18 mouse cellular contexts compared by ENCODE assay signal in the genomic region with DNA sequence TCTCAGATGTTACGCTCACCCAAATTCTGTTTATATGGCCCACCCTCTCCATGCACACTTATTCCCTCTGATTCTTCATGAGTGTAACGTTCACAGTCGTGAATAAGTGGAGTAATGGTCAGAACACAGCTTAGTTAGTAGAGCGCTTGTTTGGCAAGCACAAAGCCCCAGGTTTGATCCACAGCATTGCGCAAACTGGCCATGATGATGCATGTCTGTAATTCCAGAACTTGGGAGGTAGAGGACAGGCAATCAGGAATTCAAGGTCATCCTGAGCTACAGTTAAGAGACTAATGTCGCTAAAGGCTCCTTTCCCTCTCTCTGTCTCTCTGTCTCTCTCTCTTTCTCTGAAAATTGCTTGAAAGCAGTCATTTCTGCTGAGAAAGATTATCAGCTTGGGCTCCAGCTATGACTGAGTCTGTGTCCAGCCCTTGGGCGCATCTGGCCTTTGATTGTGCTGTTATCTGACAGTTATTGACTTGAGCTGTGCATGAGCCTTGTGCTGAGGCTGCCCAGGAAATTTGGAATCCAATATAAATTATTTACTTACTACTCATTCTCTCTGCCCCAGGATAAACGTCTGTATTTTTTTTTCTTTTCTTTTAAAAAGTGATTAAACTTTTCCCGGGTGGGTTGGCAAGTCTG. TPM values are rescaled to one million over a fixed set of nuclear protein-coding genes. Genes with fewer than 3 reads are reported as not detected.
DNase-seq lines count a peak whose midpoint lies in the region; ATAC-seq and TF ChIP-seq lines count a peak whose summit lies in the region.
"Had no signal": no experiment of that assay in that cellular context is flagged by ENCODE, and none has a peak within 500 bp of the region (broad histone marks: within the 10 kb centered on the region; RNA-seq: fewer than 3 reads in every experiment).

No protein-coding gene starts in this region.

- no peaks in the 10 kb centered on the region for H3K79me2 ChIP-seq in heart, adult 2 months (replicated peaks; ENCODE audit: control insufficient read depth, insufficient read depth, low read length)

- no peaks in the 10 kb centered on the region for H3K9me3 ChIP-seq in heart, embryonic 13.5 days
- no peaks in the 10 kb centered on the region for H3K9me3 ChIP-seq in lung, postnatal 0 days (ENCODE audit: low read length)
- H3K9me3 ChIP-seq: embryonic facial prominence, embryonic 15.5 days; G1E had no signal

- H3K36me3 ChIP-seq in heart, embryonic 13.5 days: no peaks in the 10 kb centered on the region
- no peaks in the 10 kb centered on the region for H3K36me3 ChIP-seq in heart, adult 2 months (ENCODE audit: control insufficient read depth, insufficient read depth, low read length)
- H3K36me3 ChIP-seq in lung, postnatal 0 days (ENCODE audit: insufficient read depth, low read length): no peaks in the 10 kb centered on the region
- H3K36me3 ChIP-seq: embryonic facial prominence, embryonic 15.5 days; G1E had no signal

- intact Hi-C loops in heart, adult 2 months (cut with DNase I): no loop called here

- no peak for DNase-seq in heart, adult 2 months
- DNase-seq in lung, postnatal 0 days (ENCODE audit: low spot score): no peak
- no peak for DNase-seq in lung, postnatal 25 days (ENCODE audit: low spot score)
- DNase-seq in NIH3T3 (ENCODE audit: low read depth): peak; percentile 29
- DNase-seq in cerebellum, adult 9-11 months: no peak
- DNase-seq in cerebellum, postnatal 14 days: no peak
- DNase-seq: adrenal gland, postnatal 10 days; B cell, adult 2 months; cerebellum, adult 8-10 months; kidney, adult 18-20 months; kidney, postnatal 25 days; layer of hippocampus, adult 9-11 months; right cerebral cortex, postnatal 25 days had no signal

- WGBS in heart, embryonic 13.5 days: 70% methylated on average over 9 of the region's 9 CpGs
- WGBS in heart, adult 2 months: 78% methylated on average over 9 of the region's 9 CpGs
- 70% methylated on average over 9 of the region's 9 CpGs for whole genome bisulfite sequencing in lung, postnatal 0 days

- H3K4me1 ChIP-seq in heart, embryonic 13.5 days: no peaks in the 10 kb centered on the region
- no peaks in the 10 kb centered on the region for H3K4me1 ChIP-seq in heart, adult 2 months (ENCODE audit: control insufficient read depth, insufficient read depth, low read length)
- no peaks in the 10 kb centered on the region for H3K4me1 ChIP-seq in lung, postnatal 0 days (ENCODE audit: insufficient read depth, low read depth, low read length)
- H3K4me1 ChIP-seq: embryonic facial prominence, embryonic 15.5 days had no signal

- H3K27ac ChIP-seq in heart, embryonic 13.5 days (replicated peaks): no peak overlapping the region
- H3K27ac ChIP-seq in heart, adult 2 months: no peak overlapping the region
- no peak overlapping the region for H3K27ac ChIP-seq in lung, postnatal 0 days (ENCODE audit: low read length)
- H3K27ac ChIP-seq: embryonic facial prominence, embryonic 15.5 days; hindbrain, embryonic 14.5 days had no signal

- no peak for ATAC-seq in heart, embryonic 13.5 days (ENCODE audit: extremely low read depth, insufficient number of reproducible peaks, low FRiP score, low TSS enrichment)
- ATAC-seq in lung, postnatal 0 days: no peak
- ATAC-seq in megakaryocyte progenitor cell, adult 5-6 weeks (replicated peaks; ENCODE audit: poor library complexity): 0 out of 2 replicates have a peak, but pooled peaks have one; percentile 6

- H3K4me3 ChIP-seq in heart, embryonic 13.5 days: peak overlapping the region; percentile 28; the same call in 1 of the 2 replicates
- H3K4me3 ChIP-seq in heart, adult 2 months: no peak overlapping the region
- H3K4me3 ChIP-seq in lung, postnatal 0 days (ENCODE audit: low read depth, low read length): no peak overlapping the region; the same call in 1 of the 2 replicates
- H3K4me3 ChIP-seq: embryonic facial prominence, embryonic 15.5 days had no signal

- no peak for TF ChIP-seq EP300 in heart, adult 2 months (IDR thresholded peaks at IDR 0.05; ENCODE audit: insufficient read depth, low read depth, low read length)
- TF ChIP-seq EP300 in lung, postnatal 0 days (IDR thresholded peaks at IDR 0.05): no peak

- no peak for TF ChIP-seq CTCF in heart, adult 2 months (IDR thresholded peaks at IDR 0.05)
- TF ChIP-seq CTCF in lung, postnatal 0 days (IDR thresholded peaks at IDR 0.05): no peak

- H3K4me2 ChIP-seq in heart, embryonic 13.5 days: peak overlapping the region; percentile 51
- H3K4me2 ChIP-seq in lung, postnatal 0 days (replicated peaks; ENCODE audit: low read depth, low read length): peak overlapping the region; percentile 43
- H3K4me2 ChIP-seq: embryonic facial prominence, embryonic 15.5 days; hindbrain, embryonic 14.5 days had no signal

- no peaks in the 10 kb centered on the region for H3K27me3 ChIP-seq in heart, embryonic 13.5 days (replicated peaks)
- no peaks in the 10 kb centered on the region for H3K27me3 ChIP-seq in heart, adult 2 months (ENCODE audit: control insufficient read depth, insufficient read depth, low read length)
- no peaks in the 10 kb centered on the region for H3K27me3 ChIP-seq in lung, postnatal 0 days (replicated peaks; ENCODE audit: insufficient read depth, low read length)
- H3K27me3 ChIP-seq: embryonic facial prominence, embryonic 15.5 days had no signal

- TF ChIP-seq POLR2A in heart, adult 2 months (IDR thresholded peaks at IDR 0.05; ENCODE audit: insufficient read depth, low read depth, low read length): no peak

- no peak overlapping the region for H3K9ac ChIP-seq in heart, embryonic 13.5 days
- H3K9ac ChIP-seq in heart, adult 2 months (ENCODE audit: low read depth, low read length): no peak overlapping the region
- H3K9ac ChIP-seq in lung, postnatal 0 days (replicated peaks; ENCODE audit: low read depth): no peak overlapping the region
- H3K9ac ChIP-seq: embryonic facial prominence, embryonic 15.5 days; hindbrain, embryonic 14.5 days had no signal

RNA-seq across cellular contexts. Expression of gene Dip2c, which starts 53.4 kb away (rescaled TPM):
- polyA plus RNA-seq in heart, embryonic 13.5 days (2015; fragmentation: Nextera tagmentation; extraction: Ambion mirVana): 4.2 TPM in 2 replicates
- 10 to 100 TPM; 36.3 to 43.7 TPM for total RNA-seq in heart, adult 2 months (2021)
- 19.1 and 39.9 TPM in 2 replicates for polyA plus RNA-seq in heart, adult 2 months (2012; rRNA removed)
- 3.5 and 4.3 TPM in 2 replicates for polyA plus RNA-seq in lung, postnatal 0 days (2015; fragmentation: Nextera tagmentation; extraction: Ambion mirVana)
- total RNA-seq in megakaryocyte progenitor cell, adult 5-6 weeks (2015): 1.6 and 1.7 TPM in 2 replicates
- 1.8 and 2.1 TPM in 2 replicates for total RNA-seq in megakaryocyte progenitor cell, adult 5-6 weeks (2017)
- polyA plus RNA-seq: G1E had no signal
